Mouse (Mus musculus) T-helper 17 cell (primary cell): Measurements from ENCODE around the gene Prdm10.

Source experiments
- in situ Hi-C, 2 experiments: fragments of 300-600 bp; cut with MboI, MseI; formaldehyde crosslinking; loops; 1 replicate in 1 of 2; 2 replicates in 1 of 2; pipeline ENCODE4 v1.15.1; 2025; ENCODE audit warnings: high pct_unique_total_duplicates in 2 of 2

Gene Prdm10

GRCm38 (mm10) chr9:31280366-31281010 lies at the start of gene Prdm10:
TSS of gene Prdm10 (plus strand) at chr9:31280538.
- in situ Hi-C loops = loop anchor here (5.0 to 25.0 kb wide), 3 partner anchors 38 to 1232 kb away; no protein-coding TSS in a partner anchor

- in situ Hi-C loops = no loop called here
Measured at GRCm38 (mm10) chr9:31235030-31235429, 45.3 kb upstream of the Prdm10 start.

- in situ Hi-C loops = no loop called here
Measured at GRCm38 (mm10) chr9:31235489-31235888, 44.8 kb upstream of the Prdm10 start.

- in situ Hi-C loops = no loop called here
Measured at GRCm38 (mm10) chr9:31236079-31236478, 44.3 kb upstream of the Prdm10 start.

- in situ Hi-C loops = no loop called here
Measured at GRCm38 (mm10) chr9:31238526-31238925, 41.8 kb upstream of the Prdm10 start.

- in situ Hi-C loops = no loop called here
Measured at GRCm38 (mm10) chr9:31239551-31239950, 40.8 kb upstream of the Prdm10 start.

GRCm38 (mm10) chr9:31240522-31241207 lies 39.7 kb upstream of the Prdm10 start:
- in situ Hi-C loops = loop anchor here in 1 of 2 experiments (5.0 kb wide), 2 partner anchors 42 to 77 kb away; partner anchors contain the start of gene Prdm10

- in situ Hi-C loops = loop anchor here in 1 of 2 experiments (5.0 kb wide), 2 partner anchors 41 to 76 kb away; partner anchors contain the start of gene Prdm10
Measured at GRCm38 (mm10) chr9:31241208-31241699, 39.1 kb upstream of the Prdm10 start.

- in situ Hi-C loops = loop anchor here in 1 of 2 experiments (5.0 kb wide), 2 partner anchors 39 to 74 kb away; partner anchors contain the start of gene Prdm10
Measured at GRCm38 (mm10) chr9:31243306-31243938, 36.9 kb upstream of the Prdm10 start.

- in situ Hi-C loops = loop anchor here in 1 of 2 experiments (5.0 kb wide), 2 partner anchors 38 to 73 kb away; partner anchors contain the start of gene Prdm10
Measured at GRCm38 (mm10) chr9:31243939-31244333, 36.4 kb upstream of the Prdm10 start.

- in situ Hi-C loops = no loop called here
Measured at GRCm38 (mm10) chr9:31245006-31245405, 35.3 kb upstream of the Prdm10 start.

- in situ Hi-C loops = no loop called here
Measured at GRCm38 (mm10) chr9:31246421-31246820, 33.9 kb upstream of the Prdm10 start.

- in situ Hi-C loops = no loop called here
Measured at GRCm38 (mm10) chr9:31247447-31248220, 32.7 kb upstream of the Prdm10 start.

- in situ Hi-C loops = no loop called here
Measured at GRCm38 (mm10) chr9:31252182-31252799, 28.0 kb upstream of the Prdm10 start.

- in situ Hi-C loops = no loop called here
Measured at GRCm38 (mm10) chr9:31253311-31253734, 27.0 kb upstream of the Prdm10 start.

GRCm38 (mm10) chr9:31253866-31254696 lies 26.3 kb upstream of the Prdm10 start:
- in situ Hi-C loops = no loop called here

- in situ Hi-C loops = no loop called here
Measured at GRCm38 (mm10) chr9:31254697-31255004, 25.7 kb upstream of the Prdm10 start.

- in situ Hi-C loops = no loop called here
Measured at GRCm38 (mm10) chr9:31255953-31256352, 24.4 kb upstream of the Prdm10 start.

- in situ Hi-C loops = no loop called here
Measured at GRCm38 (mm10) chr9:31258237-31258636, 22.1 kb upstream of the Prdm10 start.

GRCm38 (mm10) chr9:31260219-31260618 lies 20.1 kb upstream of the Prdm10 start:
- in situ Hi-C loops = no loop called here
